Mouse (Mus musculus): Measurements from ENCODE around the gene Kcnk3.

The Kcnk3 gene

DNA sequence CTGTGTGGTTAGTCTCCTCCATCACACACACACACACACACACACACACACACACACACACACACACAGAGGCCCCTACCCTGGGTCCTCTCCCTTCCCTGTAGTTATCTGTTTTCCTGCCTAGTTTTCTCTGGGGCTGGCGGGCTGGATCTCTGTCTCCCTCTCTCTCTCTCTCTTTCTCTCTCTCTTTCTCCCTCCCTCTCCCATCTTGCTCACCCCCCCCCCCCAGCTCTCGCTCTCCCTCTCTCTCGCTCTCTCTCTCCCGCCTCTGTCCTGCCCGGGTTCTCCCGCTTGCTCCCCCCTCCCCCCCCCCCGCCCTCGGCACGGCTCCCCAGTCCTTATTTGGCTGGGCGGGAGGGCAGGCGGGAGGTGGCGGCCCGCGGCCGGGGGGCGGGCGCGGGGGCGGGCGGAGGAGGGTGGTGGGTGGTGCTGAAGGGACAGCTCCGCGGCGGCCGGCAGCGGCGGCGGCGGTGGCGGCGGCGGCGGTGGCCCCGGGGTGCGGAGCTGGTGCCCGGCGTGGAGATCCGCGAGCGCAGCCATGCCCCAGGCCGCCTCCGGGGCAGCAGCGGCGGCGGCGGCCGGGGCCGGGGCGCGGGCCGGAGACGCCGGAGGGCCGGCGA is at the start of gene Kcnk3:
TSS of gene Kcnk3 (plus strand) at position 490 of the 620 bp plus-strand sequence.
- peak; percentile 72 for DNase-seq (ENCODE audit: low spot score)

GRCm38 (mm10) chr5:30545698-30546097 is 42.3 kb upstream of the Kcnk3 start, which contains the start of gene Cib4:
Cib4 (minus strand) TSS chr5:30545836.
- peak; percentile 46 for DNase-seq (ENCODE audit: low spot score)

DNA sequence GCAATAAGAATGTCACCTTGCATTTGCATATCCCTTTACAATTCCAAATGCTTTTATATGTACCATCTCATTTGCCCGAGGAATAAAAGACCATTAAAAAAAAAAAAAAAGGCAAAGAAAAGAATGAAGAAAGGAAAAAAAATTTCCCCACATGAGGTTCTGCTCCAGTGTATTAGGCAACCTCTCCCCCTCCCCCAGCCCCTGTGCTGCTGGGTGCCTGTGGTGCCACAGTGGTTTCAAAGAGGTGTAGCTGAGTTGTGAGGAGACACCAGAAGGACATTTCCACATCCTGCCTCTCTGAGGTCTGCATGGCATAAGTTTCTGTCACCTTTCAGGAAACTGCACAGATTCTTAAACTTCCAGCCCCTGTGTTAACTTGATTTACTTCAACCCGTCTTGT is 39.3 kb upstream of the Kcnk3 start:
- DNase-seq (ENCODE audit: low spot score): no peak

DNA sequence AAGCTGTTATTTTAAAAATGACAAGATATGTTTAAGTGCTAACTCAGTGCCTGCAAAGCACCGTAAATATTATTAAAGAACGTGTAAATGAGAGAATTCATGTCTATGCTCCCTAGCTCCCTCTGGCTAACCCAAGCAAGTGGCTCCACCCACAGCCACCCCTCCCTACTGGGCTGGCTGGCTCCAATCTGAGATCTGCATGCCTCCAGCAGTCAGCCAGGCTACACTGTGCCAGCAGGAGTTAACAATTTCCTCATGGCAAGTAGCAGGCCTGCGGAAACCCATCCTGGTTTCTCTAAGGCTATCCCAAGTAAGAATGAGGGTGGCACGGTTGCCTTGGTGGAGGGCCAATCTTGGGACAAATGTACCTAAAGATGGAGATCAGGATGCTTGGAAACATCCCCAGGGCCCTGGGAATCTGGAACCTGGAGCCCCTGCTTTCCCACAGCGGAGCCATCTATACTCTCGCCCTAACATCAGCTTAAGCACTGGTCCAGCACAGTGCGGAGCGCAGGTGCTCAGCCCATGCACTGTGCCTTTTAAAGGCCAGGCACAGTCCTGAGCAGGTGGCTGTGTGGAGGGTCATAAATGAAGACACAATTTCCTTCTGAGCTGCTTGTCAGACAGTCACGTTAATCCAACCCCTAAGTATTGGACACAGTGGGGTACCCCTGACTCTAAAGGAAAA is 37.5 kb upstream of the Kcnk3 start:
- DNase-seq (ENCODE audit: low spot score): no peak

GRCm38 (mm10) chr5:30551022-30551638 is 36.8 kb upstream of the Kcnk3 start:
- no peak for DNase-seq (ENCODE audit: low spot score)

DNA sequence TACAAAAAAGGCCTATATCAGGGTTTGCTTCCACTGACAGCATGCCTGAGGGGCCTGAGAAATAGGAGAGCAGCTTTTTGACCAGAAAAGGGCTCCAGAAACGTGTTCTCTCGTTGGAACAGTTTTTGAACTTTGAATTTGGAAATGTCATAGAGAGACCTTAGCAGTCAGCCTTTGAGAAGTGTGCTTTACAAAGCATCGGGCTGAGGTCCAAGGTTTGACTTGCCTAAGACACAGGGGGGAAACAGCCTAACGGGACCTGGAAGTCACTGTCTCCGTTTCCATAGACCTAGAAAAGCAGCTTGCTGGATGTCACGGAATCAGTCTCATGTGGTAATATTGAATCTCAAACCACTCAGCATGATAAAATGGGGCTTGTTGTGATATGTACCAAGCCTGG is 36.0 kb upstream of the Kcnk3 start:
- DNase-seq (ENCODE audit: low spot score): no peak

GRCm38 (mm10) chr5:30553936-30554335 is 34.0 kb upstream of the Kcnk3 start:
- DNase-seq (ENCODE audit: low spot score): no peak

GRCm38 (mm10) chr5:30554981-30555380 is 33.0 kb upstream of the Kcnk3 start:
- DNase-seq (ENCODE audit: low spot score): no peak

- DNase-seq (ENCODE audit: low spot score): no peak
These were observed 31.7 kb upstream of the Kcnk3 start for GRCm38 (mm10) chr5:30556284-30556683.

DNA sequence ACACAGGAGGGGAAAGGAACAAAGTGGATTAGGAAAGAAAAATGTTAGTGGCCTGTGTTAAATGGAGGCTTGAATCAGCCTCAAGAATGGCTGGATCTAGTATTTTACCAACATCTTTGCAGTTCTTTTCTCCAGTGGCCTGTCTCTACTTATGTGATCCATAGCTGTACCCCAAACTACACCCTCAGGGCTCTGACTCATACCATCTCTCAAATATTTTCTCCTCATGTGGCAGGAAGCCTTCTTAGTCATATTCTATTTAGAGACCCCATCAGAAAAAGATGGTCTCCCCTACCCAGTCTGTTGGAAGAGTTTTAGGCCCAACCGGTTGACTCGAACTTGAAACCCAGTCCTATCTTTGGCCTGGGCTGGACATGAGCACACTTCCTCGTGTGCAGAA is 28.5 kb upstream of the Kcnk3 start:
- DNase-seq (ENCODE audit: low spot score): no peak

- DNase-seq (ENCODE audit: low spot score): no peak
These were observed 27.9 kb upstream of the Kcnk3 start for GRCm38 (mm10) chr5:30559986-30560493.

DNA sequence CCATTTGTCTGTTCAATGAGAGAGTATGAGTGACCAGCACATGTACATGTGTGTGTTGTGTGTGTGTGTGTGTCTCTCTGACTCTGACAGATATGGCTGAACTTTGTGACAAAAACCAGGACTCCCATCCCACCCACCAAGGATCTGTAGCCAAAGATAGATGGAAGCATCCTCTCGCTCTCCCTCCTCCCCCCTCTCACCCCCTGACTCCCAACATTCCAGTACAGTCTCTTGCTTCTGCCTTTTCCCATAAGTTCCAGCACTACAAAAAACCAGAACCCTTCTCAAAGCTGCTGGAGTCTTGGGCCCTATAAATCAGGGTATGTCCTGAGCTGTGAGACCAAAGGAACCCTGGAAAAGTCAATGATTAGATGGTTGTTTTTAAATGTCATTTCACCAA is 19.5 kb upstream of the Kcnk3 start:
- no peak for DNase-seq (ENCODE audit: low spot score)

DNA sequence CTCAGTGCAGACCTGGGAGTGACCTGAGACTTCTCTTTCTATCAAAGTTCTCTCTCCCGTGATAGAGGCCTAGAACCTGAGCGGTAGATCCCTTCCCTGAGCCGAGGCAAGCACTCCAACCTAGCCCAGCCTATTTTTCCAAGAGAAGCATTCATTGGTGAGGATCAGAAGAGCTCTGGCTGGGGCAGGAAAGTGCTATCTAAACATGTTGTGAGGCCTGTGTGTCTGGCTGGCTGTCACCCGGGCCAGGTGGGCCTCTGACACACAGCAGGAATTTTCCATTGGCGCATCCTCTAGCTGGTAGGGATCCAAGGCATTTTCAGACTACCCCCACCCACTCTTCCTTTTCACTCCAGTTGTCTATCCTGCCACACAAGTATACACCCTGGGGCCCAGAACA is 16.1 kb upstream of the Kcnk3 start:
- no peak for DNase-seq (ENCODE audit: low spot score)

- peak; percentile 71 for DNase-seq (ENCODE audit: low spot score)
These were observed 13.6 kb upstream of the Kcnk3 start for GRCm38 (mm10) chr5:30574367-30574766.

DNA sequence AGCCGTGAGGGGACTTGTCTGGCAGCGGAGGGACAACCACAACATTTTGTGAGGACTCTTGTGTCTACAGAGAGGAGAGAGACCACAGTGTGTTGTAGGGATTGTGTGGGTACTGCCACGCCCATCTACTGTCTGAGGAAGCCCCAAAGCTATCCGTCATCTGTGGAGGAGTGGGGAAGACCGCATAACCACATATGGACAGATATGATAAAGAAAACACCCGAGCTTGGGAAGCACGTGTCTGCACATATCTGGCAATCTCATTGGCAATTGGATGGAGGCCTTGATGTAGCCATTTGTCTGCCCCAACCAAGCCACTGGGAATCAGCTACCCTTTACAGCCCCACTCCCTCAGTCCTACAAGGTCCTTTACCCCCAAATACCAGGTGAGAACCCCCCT is 11.7 kb upstream of the Kcnk3 start:
- no peak for DNase-seq (ENCODE audit: low spot score)

DNA sequence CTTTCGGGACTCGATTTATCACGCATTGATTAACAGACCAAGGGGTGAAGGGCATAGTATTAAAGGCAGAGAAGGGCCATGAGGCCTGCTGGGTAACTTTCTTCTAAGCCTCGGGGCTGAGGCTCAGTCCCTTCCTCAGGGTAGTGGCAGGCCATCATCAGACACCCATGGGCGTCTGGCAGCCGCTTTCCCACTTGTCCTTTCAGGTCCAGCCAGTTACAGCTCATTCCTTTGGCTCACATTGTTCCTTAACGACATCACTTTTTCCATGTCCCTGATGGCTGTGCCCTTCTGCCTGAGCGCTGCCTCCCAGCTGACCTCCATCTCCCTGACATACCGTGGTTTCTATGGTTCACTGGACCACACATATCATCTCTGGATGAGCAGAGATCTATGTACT is 10.7 kb upstream of the Kcnk3 start:
- DNase-seq (ENCODE audit: low spot score): no peak

- peak; percentile 52 for DNase-seq (ENCODE audit: low spot score)
These were observed 10.2 kb upstream of the Kcnk3 start for GRCm38 (mm10) chr5:30577654-30578310.

GRCm38 (mm10) chr5:30578445-30579080 is 9.4 kb upstream of the Kcnk3 start:
- DNase-seq (ENCODE audit: low spot score): peak; percentile 75

GRCm38 (mm10) chr5:30580725-30581124 is 7.2 kb upstream of the Kcnk3 start:
- DNase-seq (ENCODE audit: low spot score): no peak

DNA sequence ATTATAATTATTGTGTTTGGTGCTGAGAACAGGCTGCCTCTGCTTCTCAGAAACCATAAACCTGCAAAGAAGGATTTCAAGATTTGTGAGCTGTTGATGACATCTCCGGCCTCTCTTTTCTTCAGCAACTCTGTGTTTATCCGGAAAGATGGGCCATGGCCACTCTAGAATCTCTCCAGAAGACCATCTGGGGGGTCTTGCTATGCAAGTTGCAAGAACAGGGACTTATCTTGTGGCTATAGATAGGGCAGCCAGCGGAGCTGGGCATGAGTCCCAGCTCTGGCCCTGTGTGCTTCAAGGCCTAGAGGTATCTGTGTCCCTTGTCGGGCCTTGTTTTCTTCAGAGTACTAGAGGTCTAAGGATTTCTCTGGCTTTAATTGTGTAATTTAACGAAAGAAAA is 6.0 kb upstream of the Kcnk3 start:
- DNase-seq (ENCODE audit: low spot score): peak; percentile 62

- no peak for DNase-seq (ENCODE audit: low spot score)
These were observed 1.4 kb upstream of the Kcnk3 start for GRCm38 (mm10) chr5:30586616-30587015.

- no peak for DNase-seq (ENCODE audit: low spot score)
These were observed 869 bp upstream of the Kcnk3 start for GRCm38 (mm10) chr5:30587101-30587500.
